Mouse (Mus musculus): ENCODE measurements around the gene Iqce.

DNA sequence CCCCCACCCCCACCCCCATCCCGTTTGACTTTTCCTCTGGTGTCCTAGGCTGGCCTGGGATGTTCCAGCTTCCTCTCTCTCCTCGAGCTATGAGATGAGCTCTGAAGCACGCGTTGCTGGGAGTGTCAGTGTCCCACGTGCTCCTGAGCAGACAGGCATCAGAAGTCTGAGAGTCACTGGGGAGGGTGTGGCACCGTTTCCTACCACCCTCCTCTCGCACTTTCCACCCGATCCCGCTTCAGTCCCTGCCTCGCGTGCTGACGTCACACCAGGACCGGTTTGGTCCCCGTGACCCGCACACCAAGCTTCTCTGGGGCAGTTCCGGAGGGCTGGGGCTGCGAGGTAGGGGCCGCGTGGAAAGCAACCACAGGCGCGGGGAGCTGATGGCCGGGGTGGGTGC lies 33.1 kb upstream of the Iqce start:
- TF ChIP-seq ELF1 (IDR thresholded peaks at IDR 0.05; ENCODE audit: low read depth, low read length), result no peak
- no peak for TF ChIP-seq USF1 (IDR thresholded peaks at IDR 0.05; ENCODE audit: low read depth, low read length)
- TF ChIP-seq CTCF (IDR thresholded peaks at IDR 0.05 in 2 of 3, conservative IDR thresholded peaks at IDR 0.05 in 1 of 3; ENCODE audit: control insufficient read depth in 1 of 3, insufficient read depth in 1 of 3, low read depth in 2 of 3, low read length in 3 of 3, poor library complexity in 1 of 3, severe bottlenecking in 1 of 3), result no peak
- TF ChIP-seq E2F4 (IDR thresholded peaks at IDR 0.05; ENCODE audit: borderline replicate concordance, low read depth, low read length), result no peak
- TF ChIP-seq EP300 (IDR thresholded peaks at IDR 0.05; ENCODE audit: low read depth in 1 of 2, low read length in 2 of 2), result no peak
- no peak for TF ChIP-seq POLR2A (IDR thresholded peaks at IDR 0.05; ENCODE audit: control insufficient read depth in 1 of 2, insufficient read depth in 1 of 2, low read depth in 1 of 2, low read length in 2 of 2, poor library complexity in 1 of 2)
- TF ChIP-seq MAX (IDR thresholded peaks at IDR 0.05; ENCODE audit: low read length), result no peak
- TF ChIP-seq MYC (IDR thresholded peaks at IDR 0.05; ENCODE audit: low read depth, low read length), result no peak
- TF ChIP-seq MEF2A (IDR thresholded peaks at IDR 0.05; ENCODE audit: extremely low read depth, insufficient replicate concordance, low read depth, low read length, poor library complexity, severe bottlenecking), result no peak
- TF ChIP-seq POLR2AphosphoS5 (IDR thresholded peaks at IDR 0.05; ENCODE audit: borderline replicate concordance, low read depth, low read length), result no peak
- TF ChIP-seq NRF1 (IDR thresholded peaks at IDR 0.05; ENCODE audit: insufficient read depth, low read depth, low read length, poor library complexity, severe bottlenecking), result no peak
- no peak for TF ChIP-seq GATA1 (IDR thresholded peaks at IDR 0.05; ENCODE audit: low read depth, low read length)
- no peak for TF ChIP-seq CHD2 (IDR thresholded peaks at IDR 0.05; ENCODE audit: low read length)
- no peak for TF ChIP-seq TCF12 (IDR thresholded peaks at IDR 0.05; ENCODE audit: low read depth, low read length)

Measured in MEL (cell line).